Mouse (Mus musculus) thymus, adult 2 months (tissue): ENCODE results near the gene Gm29609. TPM values are rescaled to one million over a fixed set of nuclear protein-coding genes. Genes with fewer than 3 reads are reported as not detected.

Experiments used
- DNase-seq: peaks from one replicate; pipeline ENCODE4 v3.0.0; 2021
- H3K27ac ChIP-seq: fragments of 200-500 bp; 2 replicates; pipeline ENCODE4 v1.5.1; 2012; ENCODE audit warnings: low read length, control low read depth; ENCODE audit not compliant: control insufficient read depth, insufficient read depth
- H3K27me3 ChIP-seq: fragments of 200-500 bp; 2 replicates; pipeline ENCODE4 v1.6.1; 2012; ENCODE audit warnings: mild to moderate bottlenecking, low read length, moderate library complexity, mixed read lengths; ENCODE audit not compliant: control insufficient read depth, insufficient read depth
- H3K36me3 ChIP-seq: fragments of 200-500 bp; 2 replicates; pipeline ENCODE4 v1.6.1; 2012; ENCODE audit warnings: mild to moderate bottlenecking, low read length, moderate library complexity; ENCODE audit not compliant: control insufficient read depth, insufficient read depth
- H3K4me1 ChIP-seq: fragments of 200-500 bp; replicated peaks from 2 replicates; pipeline ENCODE4 v1.6.1; 2012; ENCODE audit warnings: low read length; ENCODE audit not compliant: control insufficient read depth, insufficient read depth
- H3K4me3 ChIP-seq: fragments of 200-500 bp; 2 replicates; pipeline ENCODE4 v1.5.1; 2012; ENCODE audit warnings: mild to moderate bottlenecking, low read length, control low read depth, moderate library complexity; ENCODE audit not compliant: control insufficient read depth, insufficient read depth
- CTCF ChIP-seq: fragments of 200-500 bp; IDR thresholded peaks from 2 replicates; pipeline ENCODE4 v1.5.1; 2012; ENCODE audit warnings: mild to moderate bottlenecking, control low read depth, low read length, moderate library complexity, borderline replicate concordance; ENCODE audit not compliant: control insufficient read depth, poor library complexity, insufficient read depth; ENCODE audit errors: extremely low read depth
- POLR2A ChIP-seq: fragments of 200-500 bp; IDR thresholded peaks from 2 replicates; pipeline ENCODE4 v1.6.1; 2012; ENCODE audit warnings: mild to moderate bottlenecking, low read length, control low read depth, moderate library complexity; ENCODE audit not compliant: control insufficient read depth, poor library complexity, insufficient read depth; ENCODE audit errors: extremely low read depth
- WGBS: fragments of 180-500 bp; shearing (Covaris S2); methylation state at CpG from one replicate; pipeline ENCODE4 v1.1.7; 2018; 5-methylcytosine and 5-hydroxymethylcytosine counted together
- polyA plus RNA-seq: library from polyadenylated mRNA; depleted of rRNA; stranded (reverse); fragments of >200 nt; gene quantifications from 2 replicates; pipeline ENCODE4 v1.2.3, GENCODE M21; 2012

Gene Gm29609
- polyA plus RNA-seq, 1 experiment, result 3.5 TPM

- H3K27me3 ChIP-seq, result no peaks in the 10 kb centered on the region
- H3K27ac ChIP-seq, result peak overlapping the region; percentile 28; the same call in 1 of the 2 replicates
- peaks cover 4% of the 10 kb centered on the region for H3K4me1 ChIP-seq
- H3K36me3 ChIP-seq, result peaks cover 49% of the 10 kb centered on the region
- peak overlapping the region; percentile 76 for H3K4me3 ChIP-seq
- TF ChIP-seq POLR2A (no peak), CTCF (no peak)
- 8% methylated on average over 25 of the region's 25 CpGs for WGBS
- no peak for DNase-seq
These were observed 14.0 kb upstream of the Gm29609 start for GRCm38 (mm10) chr5:31193631-31194281.

DNA sequence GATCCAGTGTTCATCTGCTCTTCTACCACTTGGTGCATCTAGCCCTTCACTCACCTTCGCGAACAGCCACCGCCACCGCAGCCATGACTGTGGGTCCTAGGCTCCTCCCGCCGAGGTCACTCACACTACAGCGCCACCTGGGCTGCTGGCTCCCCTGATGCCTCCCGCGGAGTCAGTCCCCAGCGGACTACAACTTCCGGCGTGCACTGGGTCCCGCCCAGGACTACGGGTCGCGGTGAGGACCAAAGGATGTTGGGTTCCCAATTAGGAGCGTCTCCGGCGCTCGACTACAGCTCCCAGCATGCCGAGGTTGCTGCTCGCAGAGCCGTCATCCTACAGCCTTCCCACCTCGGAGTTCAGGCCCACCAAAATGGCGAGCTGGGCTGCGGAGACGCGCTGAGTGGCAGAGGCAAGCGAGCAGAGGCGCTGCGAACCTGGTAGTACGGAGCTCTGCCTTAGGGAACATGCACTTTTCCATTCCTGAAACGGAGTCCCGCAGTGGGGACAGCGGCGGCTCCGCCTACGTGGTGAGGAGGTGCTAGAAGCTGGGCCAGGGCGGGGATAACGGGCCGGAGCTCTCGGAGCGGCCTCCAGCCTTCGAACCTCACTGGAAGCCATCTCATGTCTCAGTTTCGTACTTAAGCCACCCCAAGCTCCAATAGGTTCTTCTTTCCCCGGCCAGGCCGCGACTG lies 13.4 kb upstream of the Gm29609 start, which contains the start of the genes Snx17 and Eif2b4:
Gene Snx17, plus strand, starts transcription at position 289 of the 692 bp plus-strand sequence.
Gene Eif2b4, minus strand, starts transcription at position 492 of the 692 bp plus-strand sequence.
- peak within 1 kb of the TSS; percentile 45 for H3K27ac ChIP-seq
- DNase-seq, result peak; percentile 100
- peak; percentile 76 for TF ChIP-seq POLR2A
- TF ChIP-seq CTCF, result peak; percentile 60; the same call in 1 of the 2 replicates
- peaks cover 4% of the 10 kb centered on the region for H3K4me1 ChIP-seq
- H3K27me3 ChIP-seq, result no peaks in the 10 kb centered on the region
- peak within 1 kb of the TSS; percentile 76 for H3K4me3 ChIP-seq
- peaks cover 46% of the 10 kb centered on the region for H3K36me3 ChIP-seq
- under 1% methylated on average over 48 of the region's 48 CpGs for WGBS

- Histone ChIP-seq H3K36me3 (peaks cover 47% of the 10 kb centered on the region), H3K27me3 (no peaks in the 10 kb centered on the region), H3K27ac (peak overlapping the region; percentile 45), H3K4me3 (peak overlapping the region; percentile 66), H3K4me1 (peaks cover 4% of the 10 kb centered on the region)
- WGBS, result 7% methylated on average over 42 of the region's 42 CpGs
- no peak for TF ChIP-seq POLR2A
- no peak for TF ChIP-seq CTCF
- no peak for DNase-seq
These were observed 12.6 kb upstream of the Gm29609 start for GRCm38 (mm10) chr5:31192045-31192938.

GRCm38 (mm10) chr5:31190201-31190600 lies 10.5 kb upstream of the Gm29609 start:
- H3K36me3 ChIP-seq, result peaks cover 31% of the 10 kb centered on the region
- H3K27ac ChIP-seq, result no peak overlapping the region
- H3K4me3 ChIP-seq, result no peak overlapping the region
- no peak for DNase-seq
- peaks cover 4% of the 10 kb centered on the region for H3K4me1 ChIP-seq
- TF ChIP-seq CTCF (no peak), POLR2A (no peak)
- WGBS, result 98% methylated on average over 9 of the region's 9 CpGs
- H3K27me3 ChIP-seq, result no peaks in the 10 kb centered on the region

DNA sequence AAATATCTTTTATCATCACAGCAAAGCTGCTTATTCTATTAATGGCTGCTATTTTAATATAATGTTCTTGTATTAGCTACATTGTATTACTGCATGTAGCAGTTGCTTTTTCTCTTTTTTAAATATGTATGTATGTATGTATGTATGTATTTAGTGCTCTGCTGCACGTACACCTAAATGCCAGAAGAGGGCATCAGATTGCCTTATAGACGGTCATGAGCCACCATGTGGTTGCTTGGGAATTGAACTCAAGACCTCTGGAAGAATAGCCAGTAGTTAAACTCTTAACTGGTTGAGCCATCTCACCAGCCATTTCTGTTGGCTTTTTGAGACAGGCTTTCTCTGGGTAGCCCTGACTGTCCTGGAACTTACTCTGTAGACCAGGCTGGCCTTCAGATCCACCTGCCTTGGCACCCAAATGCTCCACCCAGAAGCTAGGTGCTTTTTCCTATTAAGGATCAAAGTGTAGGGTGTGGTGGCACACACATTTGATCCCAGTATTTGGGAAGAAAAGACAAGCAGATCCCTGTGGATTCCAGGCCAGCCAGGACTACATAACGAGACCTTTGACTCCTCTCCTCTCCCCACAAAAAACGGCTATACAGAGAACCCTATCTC lies 8.6 kb upstream of the Gm29609 start:
- WGBS, result 80% methylated on average over 4 of the region's 4 CpGs
- no peak for DNase-seq
- H3K27me3 ChIP-seq, result no peaks in the 10 kb centered on the region
- H3K4me3 ChIP-seq, result no peak overlapping the region
- TF ChIP-seq CTCF (no peak), POLR2A (no peak)
- no peak overlapping the region for H3K27ac ChIP-seq
- H3K4me1 ChIP-seq, result peaks cover 4% of the 10 kb centered on the region
- peaks cover 27% of the 10 kb centered on the region for H3K36me3 ChIP-seq

DNA sequence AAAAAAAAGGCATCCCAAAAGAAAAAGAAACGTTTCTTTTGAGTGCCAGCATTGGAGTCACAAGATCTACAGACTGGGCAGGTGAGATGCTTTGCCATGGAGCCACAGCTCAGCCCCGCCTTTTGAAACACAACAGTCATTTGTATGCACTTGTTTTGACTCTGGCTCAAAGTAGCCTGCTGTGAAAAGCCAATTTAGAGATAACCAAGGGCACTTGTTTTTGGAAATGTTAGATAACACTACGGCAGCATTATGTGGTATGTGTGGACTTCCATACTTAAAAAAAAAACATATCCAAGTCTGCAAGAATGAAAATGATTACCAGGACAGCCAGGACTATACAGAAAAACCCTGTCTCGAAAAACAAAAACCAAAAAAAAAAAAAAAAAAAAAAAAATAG lies 4.0 kb upstream of the Gm29609 start:
- 74% methylated on average over 4 of the region's 4 CpGs for WGBS
- TF ChIP-seq POLR2A (no peak), CTCF (no peak)
- H3K4me3 ChIP-seq, result no peak overlapping the region
- H3K27me3 ChIP-seq, result no peaks in the 10 kb centered on the region
- H3K36me3 ChIP-seq, result peaks cover 13% of the 10 kb centered on the region
- DNase-seq, result no peak
- H3K27ac ChIP-seq, result no peak overlapping the region
- H3K4me1 ChIP-seq, result peaks cover 4% of the 10 kb centered on the region
